Mouse (Mus musculus) lung, embryonic 14.5 days (tissue): ENCODE results near the gene Timm22. TPM values are rescaled to one million over a fixed set of nuclear protein-coding genes. Genes with fewer than 3 reads are reported as not detected.

Experiments
- ATAC-seq: fragments of 200-750 bp; cut with Nextera tagmentation; 2 replicates; pipeline ENCODE4 v1.8.0; 2017; ENCODE audit warnings: mild to moderate bottlenecking, moderate TSS enrichment, moderate library complexity; ENCODE audit not compliant: insufficient read depth
- DNase-seq: peaks from one replicate; pipeline ENCODE4 v3.0.0-alpha.2; 2015
- H3K27ac ChIP-seq: fragments of 300-500 bp; sonication (generic); 2 replicates; pipeline ENCODE4 v1.5.1; 2014; ENCODE audit warnings: low read depth, mild to moderate bottlenecking, moderate library complexity
- H3K27me3 ChIP-seq: fragments of 300-500 bp; sonication (generic); 2 replicates; pipeline ENCODE4 v1.6.1; 2014; ENCODE audit warnings: low read length, control low read depth; ENCODE audit not compliant: insufficient read depth
- H3K36me3 ChIP-seq: fragments of 300-500 bp; sonication (generic); 2 replicates; pipeline ENCODE4 v1.6.1; 2014; ENCODE audit warnings: control low read depth; ENCODE audit not compliant: insufficient read depth
- H3K4me1 ChIP-seq: fragments of 300-500 bp; sonication (generic); 2 replicates; pipeline ENCODE4 v1.6.1; 2014; ENCODE audit warnings: antibody characterized with exemption, control low read depth; ENCODE audit not compliant: insufficient read depth
- H3K4me2 ChIP-seq: fragments of 300-500 bp; sonication (generic); 2 replicates; pipeline ENCODE4 v1.6.1; 2014; ENCODE audit warnings: mild to moderate bottlenecking
- H3K4me3 ChIP-seq: fragments of 300-500 bp; sonication (generic); 2 replicates; pipeline ENCODE4 v1.5.1; 2014; ENCODE audit warnings: low read depth, low read length
- H3K9ac ChIP-seq: fragments of 300-500 bp; sonication (generic); 2 replicates; pipeline ENCODE4 v1.6.1; 2014
- H3K9me3 ChIP-seq: fragments of 300-500 bp; sonication (generic); 2 replicates; pipeline ENCODE4 v1.6.1; 2016; ENCODE audit warnings: low read depth, low read length, control low read depth
- CTCF ChIP-seq: IDR thresholded peaks from 2 replicates; pipeline ENCODE4 v1.5.1; 2016; ENCODE audit warnings: antibody characterized with exemption, low read depth
- WGBS: fragments of 180-500 bp; shearing (Covaris S2); extraction: QIAGEN DNeasy Blood & Tissue Kit; methylation state at CpG from one replicate; pipeline ENCODE4 v1.1.7; 2014; 5-methylcytosine and 5-hydroxymethylcytosine counted together
- polyA plus RNA-seq: library from polyadenylated mRNA; unstranded; fragments of >200 nt; fragmentation: Nextera tagmentation; extraction: Ambion mirVana; gene quantifications from 2 replicates; pipeline ENCODE4 v1.2.1, GENCODE M21; 2014

Gene Timm22
- polyA plus RNA-seq, 1 experiment from 2014 or later: 127 TPM

DNA sequence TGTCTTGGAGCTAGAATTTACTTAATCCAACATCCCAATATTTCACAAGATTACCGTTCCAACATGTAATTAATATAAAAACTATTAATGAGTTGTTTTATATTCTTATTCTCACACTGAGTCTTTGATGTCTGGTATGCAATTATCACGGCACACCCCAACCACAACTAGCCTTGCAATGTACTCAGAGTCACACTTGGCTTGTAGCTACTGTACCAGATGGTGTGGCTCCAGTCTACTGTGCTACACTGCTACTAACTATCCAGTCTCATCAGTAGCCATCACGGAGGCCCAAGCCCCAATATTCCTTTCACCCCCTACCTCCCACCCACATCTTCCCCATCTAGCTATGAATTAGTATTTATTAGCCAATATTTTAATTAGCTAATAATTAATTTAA, 30.3 kb upstream of the Timm22 start:
- Histone ChIP-seq H3K9me3 (no peaks in the 10 kb centered on the region), H3K4me1 (peaks cover 46% of the 10 kb centered on the region), H3K27me3 (no peaks in the 10 kb centered on the region), H3K36me3 (no peaks in the 10 kb centered on the region), H3K4me3 (no peak overlapping the region), H3K4me2 (no peak overlapping the region), H3K9ac (no peak overlapping the region), H3K27ac (no peak overlapping the region)
- no peak for ATAC-seq
- no peak for DNase-seq
- no peak for TF ChIP-seq CTCF
- WGBS: 86% methylated on average over 3 of the region's 3 CpGs

GRCm38 (mm10) chr11:76379921-76380544, 26.7 kb upstream of the Timm22 start:
- Histone ChIP-seq H3K9ac (no peak overlapping the region; the same call in 1 of the 2 replicates), H3K36me3 (no peaks in the 10 kb centered on the region), H3K9me3 (no peaks in the 10 kb centered on the region), H3K4me3 (no peak overlapping the region), H3K27me3 (no peaks in the 10 kb centered on the region), H3K27ac (peak overlapping the region; percentile 59), H3K4me2 (no peak overlapping the region), H3K4me1 (peaks cover 30% of the 10 kb centered on the region)
- 23% methylated on average over 11 of the region's 11 CpGs for WGBS
- DNase-seq (peak; percentile 56), ATAC-seq (peak; percentile 19; the same call in 1 of the 2 replicates)
- no peak for TF ChIP-seq CTCF

DNA sequence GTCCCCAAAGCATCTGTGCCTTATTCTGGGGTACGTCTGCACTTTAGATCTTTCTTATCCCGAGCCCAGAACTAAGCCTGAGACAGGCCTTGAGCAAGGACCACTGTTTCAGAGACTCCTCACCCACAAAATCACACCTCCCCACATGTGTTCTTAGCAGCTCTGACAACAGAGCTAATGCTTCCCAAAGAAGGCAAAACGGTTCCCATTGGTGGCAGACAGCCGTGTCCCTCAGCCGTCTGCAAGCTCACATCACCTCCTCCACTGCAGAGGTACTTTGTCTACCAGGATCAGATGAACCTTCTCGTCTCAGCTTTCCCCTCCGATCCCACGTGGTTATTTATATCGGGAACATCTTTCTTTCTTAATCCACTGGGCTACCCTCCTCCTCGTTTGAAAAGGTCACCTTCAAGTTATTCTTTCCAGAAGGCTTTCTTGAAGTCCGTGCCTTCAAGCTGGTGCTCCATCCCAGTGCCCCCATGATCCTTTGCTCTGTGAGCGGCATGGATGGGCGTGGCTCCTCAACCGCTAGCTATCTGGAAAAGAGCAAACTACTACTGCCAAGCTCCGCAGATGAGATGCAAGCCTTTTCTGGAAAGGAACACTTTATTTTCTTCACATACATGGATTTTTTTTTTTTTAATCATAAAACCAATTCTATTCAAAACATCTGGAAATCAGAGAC, 25.4 kb upstream of the Timm22 start:
- DNase-seq (no peak), ATAC-seq (no peak)
- H3K9ac ChIP-seq: no peak overlapping the region
- no peak for TF ChIP-seq CTCF
- no peaks in the 10 kb centered on the region for H3K9me3 ChIP-seq
- H3K36me3 ChIP-seq: no peaks in the 10 kb centered on the region
- H3K4me3 ChIP-seq: no peak overlapping the region
- peaks cover 25% of the 10 kb centered on the region for H3K4me1 ChIP-seq
- H3K27me3 ChIP-seq: no peaks in the 10 kb centered on the region
- H3K4me2 ChIP-seq: no peak overlapping the region
- 72% methylated on average over 15 of the region's 15 CpGs for WGBS
- H3K27ac ChIP-seq: no peak overlapping the region

DNA sequence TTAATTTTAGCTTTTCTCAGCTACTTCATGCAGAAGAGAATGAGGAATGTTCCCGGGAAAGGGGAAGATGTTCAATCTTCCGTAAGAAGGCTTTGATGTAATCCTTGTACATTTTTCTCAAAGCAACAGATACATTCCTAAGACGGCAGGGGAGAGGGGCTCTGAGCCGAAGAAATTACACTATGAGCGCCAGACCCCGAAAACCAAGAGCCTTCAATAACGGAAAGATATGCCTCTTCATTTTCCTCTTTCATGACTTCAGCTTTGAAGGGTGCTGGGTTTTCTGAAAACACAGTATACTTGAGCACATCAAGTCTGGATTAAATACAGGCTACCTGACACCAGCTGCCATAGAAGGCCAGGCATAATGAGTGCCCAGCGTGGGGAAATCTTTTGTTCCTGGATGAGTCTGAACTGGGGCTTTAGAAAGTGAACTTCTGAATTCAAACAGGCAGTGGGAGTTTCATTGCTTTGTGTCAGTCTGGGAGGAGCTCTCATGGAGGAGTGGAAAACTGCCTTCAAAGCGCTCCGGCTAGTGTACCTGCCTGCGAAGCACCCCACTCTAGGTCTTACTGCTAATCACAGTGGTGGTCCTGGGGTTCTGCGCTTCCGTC, 23.9 kb upstream of the Timm22 start:
- Histone ChIP-seq H3K9ac (no peak overlapping the region), H3K36me3 (no peaks in the 10 kb centered on the region), H3K4me2 (no peak overlapping the region), H3K4me3 (no peak overlapping the region), H3K9me3 (no peaks in the 10 kb centered on the region), H3K4me1 (peaks cover 25% of the 10 kb centered on the region), H3K27me3 (no peaks in the 10 kb centered on the region), H3K27ac (no peak overlapping the region)
- 56% methylated on average over 13 of the region's 13 CpGs for WGBS
- ATAC-seq (no peak), DNase-seq (no peak)
- no peak for TF ChIP-seq CTCF

DNA sequence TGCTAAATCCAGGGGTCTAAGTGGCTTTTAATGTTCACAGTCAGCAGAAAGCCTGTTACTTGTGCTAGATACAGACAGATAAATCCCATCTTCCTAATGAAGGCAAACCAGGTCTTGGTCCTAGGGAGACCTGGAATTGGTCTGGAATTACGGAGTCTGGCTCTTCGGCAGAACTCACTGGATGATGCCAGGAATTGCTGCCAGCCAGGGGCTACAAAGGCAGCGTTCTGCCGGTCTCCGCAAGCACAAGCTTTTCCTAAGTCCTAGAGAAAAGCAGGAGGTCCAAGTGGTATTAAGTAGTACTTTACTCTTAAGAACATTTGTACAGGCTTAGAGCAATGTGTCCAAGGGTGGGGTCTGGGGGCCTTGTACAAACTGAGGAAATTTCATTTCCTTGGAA, 22.4 kb upstream of the Timm22 start:
- Histone ChIP-seq H3K9me3 (no peaks in the 10 kb centered on the region), H3K36me3 (no peaks in the 10 kb centered on the region), H3K4me2 (no peak overlapping the region), H3K4me1 (peaks cover 31% of the 10 kb centered on the region), H3K9ac (no peak overlapping the region), H3K27ac (no peak overlapping the region), H3K27me3 (no peaks in the 10 kb centered on the region), H3K4me3 (no peak overlapping the region)
- ATAC-seq: no peak
- no peak for DNase-seq
- no peak for TF ChIP-seq CTCF
- 59% methylated on average over 5 of the region's 5 CpGs for WGBS

DNA sequence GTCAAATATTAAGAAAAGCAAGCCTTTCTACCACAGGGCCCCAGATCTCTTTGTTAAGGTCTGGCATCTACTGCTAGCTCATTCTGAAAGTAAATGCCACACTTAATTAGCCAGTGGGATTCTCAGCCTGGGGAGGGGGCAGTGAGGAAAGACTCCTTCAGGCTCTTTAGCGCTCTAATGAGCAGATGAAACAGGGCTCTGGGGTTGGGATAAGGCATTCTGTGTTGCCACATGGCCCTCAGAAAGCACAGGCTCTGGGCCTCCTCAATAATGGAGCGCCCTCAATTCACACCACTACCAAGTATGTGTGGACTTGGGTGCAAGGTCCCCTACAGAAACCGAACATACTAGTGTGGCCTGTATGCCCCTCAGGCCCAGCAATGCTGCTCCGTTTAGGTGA, 21.7 kb upstream of the Timm22 start:
- WGBS: 84% methylated on average over 4 of the region's 4 CpGs
- Histone ChIP-seq H3K36me3 (no peaks in the 10 kb centered on the region), H3K4me2 (no peak overlapping the region), H3K9me3 (no peaks in the 10 kb centered on the region), H3K27ac (no peak overlapping the region), H3K4me1 (peaks cover 31% of the 10 kb centered on the region), H3K9ac (no peak overlapping the region), H3K27me3 (no peaks in the 10 kb centered on the region), H3K4me3 (no peak overlapping the region)
- ATAC-seq (no peak), DNase-seq (no peak)
- no peak for TF ChIP-seq CTCF

- no peak for DNase-seq
- no peak for ATAC-seq
- H3K4me2 ChIP-seq: no peak overlapping the region
- H3K27me3 ChIP-seq: no peaks in the 10 kb centered on the region
- no peaks in the 10 kb centered on the region for H3K9me3 ChIP-seq
- no peak overlapping the region for H3K27ac ChIP-seq
- no peak overlapping the region for H3K4me3 ChIP-seq
- 36% methylated on average over 3 of the region's 3 CpGs for WGBS
- H3K9ac ChIP-seq: no peak overlapping the region
- peaks cover 24% of the 10 kb centered on the region; the same call in 1 of the 2 replicates for H3K4me1 ChIP-seq
- no peak for TF ChIP-seq CTCF
- H3K36me3 ChIP-seq: no peaks in the 10 kb centered on the region
Measured at GRCm38 (mm10) chr11:76385746-76386145, 21.0 kb upstream of the Timm22 start.
